Mouse (Mus musculus): ENCODE data around the gene Mag.

GRCm38 (mm10) chr7:30880176-30880575 lies 34.5 kb downstream of the Mag start, which contains the start of gene Cd22:
- TF ChIP-seq CTCF (IDR thresholded peaks at IDR 0.05; ENCODE audit: control insufficient read depth, insufficient read depth, low read length) (no peak), POLR2A (IDR thresholded peaks at IDR 0.05; ENCODE audit: borderline replicate concordance, control insufficient read depth, low read depth, low read length) (no peak)

Measured in bone marrow, adult 2 months (tissue).